Mouse (Mus musculus) intestine, embryonic 15.5 days (tissue): ENCODE measurements at regions not wholly inside any gene's neighbourhood (a gene's known extent, or its start where the extent isn't known, plus 50 kb on each side); places are given as distances from the start of the nearest gene placed in this dataset.

Source experiments
- ATAC-seq: fragments of 200-750 bp; cut with Nextera tagmentation; 2 replicates; pipeline ENCODE4 v1.8.0; 2017; ENCODE audit warnings: moderate TSS enrichment, moderate library complexity
- H3K27ac ChIP-seq: fragments of 300-500 bp; sonication (generic); 2 replicates; pipeline ENCODE4 v1.5.1; 2015; ENCODE audit warnings: mild to moderate bottlenecking, inconsistent platforms
- H3K27me3 ChIP-seq: fragments of 300-500 bp; sonication (generic); replicated peaks from 2 replicates; pipeline ENCODE4 v1.6.1; 2015; ENCODE audit warnings: inconsistent platforms
- H3K36me3 ChIP-seq: fragments of 300-500 bp; sonication (generic); 2 replicates; pipeline ENCODE4 v1.6.1; 2015; ENCODE audit warnings: inconsistent platforms
- H3K4me1 ChIP-seq: fragments of 300-500 bp; sonication (generic); replicated peaks from 2 replicates; pipeline ENCODE4 v1.6.1; 2015; ENCODE audit warnings: inconsistent platforms
- H3K4me2 ChIP-seq: fragments of 300-500 bp; sonication (generic); replicated peaks from 2 replicates; pipeline ENCODE4 v1.6.1; 2015; ENCODE audit warnings: mild to moderate bottlenecking, inconsistent platforms
- H3K4me3 ChIP-seq: fragments of 300-500 bp; sonication (generic); replicated peaks from 2 replicates; pipeline ENCODE4 v1.5.1; 2015; ENCODE audit warnings: inconsistent platforms
- H3K9ac ChIP-seq: fragments of 300-500 bp; sonication (generic); 2 replicates; pipeline ENCODE4 v1.6.1; 2015; ENCODE audit warnings: inconsistent platforms
- H3K9me3 ChIP-seq: fragments of 300-500 bp; sonication (generic); 2 replicates; pipeline ENCODE4 v1.6.1; 2016; ENCODE audit warnings: inconsistent platforms
- WGBS: fragments of 180-500 bp; shearing (Covaris S2); methylation state at CpG from one replicate; pipeline ENCODE4 v1.1.7; 2015; 5-methylcytosine and 5-hydroxymethylcytosine counted together

DNA sequence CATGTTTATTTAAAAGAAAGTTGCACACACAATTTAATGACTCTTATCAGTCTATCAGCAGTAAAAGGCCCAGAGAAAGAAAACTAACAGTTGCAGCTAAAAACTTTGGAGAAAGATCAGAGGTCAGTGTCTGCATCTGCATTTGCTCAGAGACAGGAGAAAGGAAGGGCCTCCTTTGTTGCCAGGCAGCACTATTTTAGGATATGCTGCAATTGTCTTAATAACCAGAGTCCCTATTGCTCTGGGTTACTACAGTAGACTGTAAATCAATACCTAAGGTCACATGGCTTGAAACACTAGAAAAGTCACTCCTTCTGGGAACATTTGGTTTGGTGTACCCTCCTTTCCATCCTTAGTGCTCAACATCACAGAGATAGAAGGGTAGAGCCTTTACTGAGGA, 175.7 kb downstream of the Hdgfl1 start:
- H3K27me3 ChIP-seq, result no peaks in the 10 kb centered on the region
- H3K27ac ChIP-seq, result no peak overlapping the region
- H3K4me1 ChIP-seq, result no peaks in the 10 kb centered on the region
- no peak overlapping the region for H3K9ac ChIP-seq
- H3K4me2 ChIP-seq, result no peak overlapping the region
- ATAC-seq, result no peak
- H3K9me3 ChIP-seq, result no peaks in the 10 kb centered on the region
- H3K4me3 ChIP-seq, result no peak overlapping the region
- H3K36me3 ChIP-seq, result no peaks in the 10 kb centered on the region

DNA sequence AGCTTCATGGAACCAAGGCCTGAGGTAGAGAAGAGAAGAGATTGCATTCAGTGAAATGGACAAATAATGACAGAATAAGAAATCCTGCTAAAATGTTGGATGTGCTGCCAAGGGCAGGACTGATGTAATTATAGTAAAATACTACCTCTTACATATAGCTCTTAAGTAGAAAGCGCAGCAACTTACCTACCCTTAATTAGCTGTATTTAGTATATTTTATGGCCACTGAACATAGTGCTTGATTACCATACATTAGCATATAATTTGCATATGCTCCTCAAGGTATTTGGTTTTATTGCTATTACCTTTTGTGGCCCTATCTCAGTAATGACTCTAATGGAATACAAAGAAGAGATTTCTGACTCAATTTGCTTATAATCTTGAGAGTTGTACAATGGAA, 176.2 kb downstream of the Hdgfl1 start:
- Histone ChIP-seq H3K9ac (no peak overlapping the region), H3K4me2 (no peak overlapping the region), H3K27me3 (no peaks in the 10 kb centered on the region), H3K9me3 (no peaks in the 10 kb centered on the region), H3K36me3 (no peaks in the 10 kb centered on the region), H3K4me1 (no peaks in the 10 kb centered on the region), H3K4me3 (no peak overlapping the region), H3K27ac (no peak overlapping the region)
- WGBS, result 97% methylated on average over 1 of the region's 1 CpGs
- no peak for ATAC-seq

DNA sequence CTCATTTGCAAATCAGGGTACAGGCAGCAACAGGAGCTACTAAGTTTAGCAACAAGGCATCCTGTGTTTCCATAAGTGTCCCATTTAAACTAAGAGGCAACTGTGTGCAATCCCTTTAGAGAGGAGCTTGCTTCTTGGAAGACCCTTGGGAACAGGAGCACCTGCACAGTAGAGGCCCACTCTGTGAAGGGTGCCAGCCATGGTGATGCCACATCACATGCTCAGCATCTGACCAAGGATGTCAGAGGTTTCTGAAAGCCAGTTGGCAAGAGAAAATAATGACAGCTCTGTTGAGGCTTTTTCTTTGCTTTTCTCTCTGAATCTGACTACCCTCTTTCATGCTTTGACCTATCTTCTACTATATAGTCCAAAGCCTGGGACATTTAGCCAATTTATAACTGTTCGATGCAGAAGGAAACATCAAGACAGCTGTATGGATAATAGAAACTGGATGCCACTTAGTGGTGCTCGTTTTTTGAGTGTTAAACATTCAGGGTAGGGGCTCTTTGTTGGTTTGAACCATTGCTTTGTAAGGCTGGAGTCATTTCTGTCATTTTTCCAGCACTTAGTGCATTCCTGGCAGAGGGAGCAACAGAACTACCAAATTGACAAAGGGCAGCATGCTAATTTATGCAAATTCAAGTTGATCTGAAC, 193.9 kb downstream of the Hdgfl1 start:
- WGBS, result 71% methylated on average over 2 of the region's 2 CpGs
- Histone ChIP-seq H3K9ac (no peak overlapping the region), H3K4me2 (no peak overlapping the region), H3K9me3 (no peaks in the 10 kb centered on the region), H3K4me3 (no peak overlapping the region), H3K27ac (no peak overlapping the region), H3K27me3 (no peaks in the 10 kb centered on the region), H3K36me3 (no peaks in the 10 kb centered on the region), H3K4me1 (no peaks in the 10 kb centered on the region)
- no peak for ATAC-seq

DNA sequence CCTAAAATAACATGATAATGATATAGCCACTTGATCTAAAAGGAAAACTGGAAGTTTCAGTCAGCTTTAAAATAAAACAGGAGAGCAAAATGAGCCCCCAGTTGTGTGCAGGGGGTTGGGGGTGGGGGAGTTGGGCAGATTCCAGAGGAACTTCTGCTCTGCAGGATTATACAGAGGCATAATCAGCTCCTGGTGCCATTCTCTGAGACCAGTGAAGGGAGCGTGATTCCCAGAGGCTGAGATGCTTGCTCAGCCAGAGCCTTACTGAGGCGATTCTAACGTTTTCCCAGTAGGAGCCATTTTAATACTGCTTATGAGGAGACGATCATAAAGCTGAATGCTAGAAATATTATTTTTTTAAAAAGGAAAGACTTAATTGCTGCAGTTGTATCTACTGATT, 200.5 kb downstream of the Hdgfl1 start:
- Histone ChIP-seq H3K9me3 (no peaks in the 10 kb centered on the region), H3K9ac (no peak overlapping the region), H3K27me3 (no peaks in the 10 kb centered on the region), H3K4me1 (no peaks in the 10 kb centered on the region), H3K36me3 (no peaks in the 10 kb centered on the region), H3K27ac (no peak overlapping the region), H3K4me2 (no peak overlapping the region), H3K4me3 (no peak overlapping the region)
- ATAC-seq, result no peak
- 67% methylated on average over 4 of the region's 4 CpGs for WGBS

DNA sequence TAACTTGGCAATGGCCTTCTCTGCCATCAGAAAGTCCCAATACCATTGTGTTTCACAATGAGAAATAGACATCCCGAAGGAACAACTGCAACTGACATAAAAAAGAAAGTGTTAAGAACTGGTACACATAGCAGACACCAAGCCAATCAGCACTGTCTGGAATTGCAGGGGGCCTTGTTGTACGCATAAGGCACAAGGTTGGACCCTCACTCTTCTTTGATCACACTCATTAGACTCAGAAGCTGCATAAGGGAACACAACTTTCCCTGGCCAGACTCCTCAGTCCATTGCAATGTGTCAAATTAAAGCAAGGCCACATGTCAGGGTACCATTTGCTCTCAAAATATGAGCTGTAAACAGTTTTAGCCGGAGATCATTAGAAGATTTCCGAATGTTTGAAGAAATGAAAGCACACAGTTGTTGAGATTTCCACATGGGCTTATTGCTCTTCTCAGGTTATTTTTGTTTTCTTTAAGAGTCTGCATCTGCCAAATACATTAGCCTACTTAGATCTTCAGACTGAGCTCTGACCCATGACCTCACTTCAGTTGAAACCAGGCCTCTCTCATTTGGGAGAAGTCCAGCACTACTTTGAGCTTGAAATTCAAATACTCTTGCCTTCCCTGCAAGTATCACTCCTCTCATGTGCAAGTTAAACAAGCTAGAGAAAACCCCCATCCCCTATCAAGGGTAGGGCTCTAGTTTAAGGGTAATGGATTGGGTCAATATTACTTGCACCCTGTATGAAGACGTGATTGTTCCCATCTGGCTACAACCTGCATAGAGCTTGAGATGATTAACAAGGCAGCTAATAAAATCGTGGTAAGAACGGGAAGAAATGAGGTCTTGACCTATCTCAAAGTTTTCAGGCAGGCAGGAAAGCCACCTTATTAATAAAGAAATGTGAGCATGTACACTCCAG, 204.8 kb downstream of the Hdgfl1 start:
- 65% methylated on average over 7 of the region's 7 CpGs for WGBS
- H3K4me1 ChIP-seq, result no peaks in the 10 kb centered on the region
- no peaks in the 10 kb centered on the region for H3K9me3 ChIP-seq
- no peak overlapping the region for H3K4me2 ChIP-seq
- H3K27ac ChIP-seq, result no peak overlapping the region
- no peak overlapping the region for H3K9ac ChIP-seq
- no peaks in the 10 kb centered on the region for H3K36me3 ChIP-seq
- ATAC-seq, result no peak
- no peak overlapping the region for H3K4me3 ChIP-seq
- no peaks in the 10 kb centered on the region for H3K27me3 ChIP-seq

DNA sequence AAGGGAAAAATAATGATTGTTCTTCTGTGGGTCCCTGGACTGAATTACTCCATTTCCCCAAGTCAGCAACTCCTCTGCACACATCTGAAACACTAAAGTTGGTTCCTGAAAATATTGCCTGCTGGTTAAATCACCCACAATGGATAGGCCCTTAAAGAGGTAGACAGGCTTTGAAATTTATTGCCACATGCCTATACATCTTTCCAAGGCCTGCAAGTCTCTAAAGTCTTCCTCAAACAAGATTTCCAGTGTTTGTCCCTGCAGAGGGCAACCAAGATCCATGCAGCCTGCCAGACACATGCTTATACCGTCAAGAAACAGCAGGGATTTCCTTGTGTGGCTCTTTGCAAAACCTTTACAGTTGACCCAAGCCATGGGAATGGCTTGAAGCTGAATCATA, 211.6 kb downstream of the Hdgfl1 start:
- Histone ChIP-seq H3K4me3 (no peak overlapping the region), H3K4me2 (no peak overlapping the region), H3K27ac (no peak overlapping the region), H3K27me3 (no peaks in the 10 kb centered on the region), H3K9me3 (no peaks in the 10 kb centered on the region), H3K4me1 (no peaks in the 10 kb centered on the region), H3K36me3 (no peaks in the 10 kb centered on the region), H3K9ac (no peak overlapping the region)
- ATAC-seq, result no peak
- WGBS, result 37% methylated on average over 1 of the region's 1 CpGs

DNA sequence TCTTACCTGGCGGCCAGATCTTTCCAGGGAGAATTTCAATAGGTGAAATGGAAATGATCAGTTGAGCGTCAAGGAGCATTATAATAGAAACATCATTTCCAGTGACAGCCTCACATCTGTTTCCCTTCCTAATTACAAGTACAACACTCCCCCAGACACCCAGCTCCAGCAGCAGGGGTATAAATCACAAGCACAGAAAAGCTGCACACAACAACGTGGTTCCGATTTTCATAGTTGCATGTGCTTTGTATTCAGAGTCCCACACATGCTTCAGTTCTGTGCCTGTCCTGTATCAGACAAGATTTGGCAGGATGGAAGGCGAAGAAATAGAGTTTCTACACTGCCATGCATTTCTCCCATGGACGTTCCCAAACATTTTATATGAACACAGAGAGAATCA, 215.7 kb downstream of the Hdgfl1 start:
- Histone ChIP-seq H3K4me2 (no peak overlapping the region), H3K9me3 (no peaks in the 10 kb centered on the region), H3K36me3 (no peaks in the 10 kb centered on the region), H3K27me3 (no peaks in the 10 kb centered on the region), H3K4me1 (no peaks in the 10 kb centered on the region), H3K9ac (no peak overlapping the region), H3K4me3 (no peak overlapping the region), H3K27ac (no peak overlapping the region)
- WGBS, result 50% methylated on average over 6 of the region's 6 CpGs
- ATAC-seq, result no peak

DNA sequence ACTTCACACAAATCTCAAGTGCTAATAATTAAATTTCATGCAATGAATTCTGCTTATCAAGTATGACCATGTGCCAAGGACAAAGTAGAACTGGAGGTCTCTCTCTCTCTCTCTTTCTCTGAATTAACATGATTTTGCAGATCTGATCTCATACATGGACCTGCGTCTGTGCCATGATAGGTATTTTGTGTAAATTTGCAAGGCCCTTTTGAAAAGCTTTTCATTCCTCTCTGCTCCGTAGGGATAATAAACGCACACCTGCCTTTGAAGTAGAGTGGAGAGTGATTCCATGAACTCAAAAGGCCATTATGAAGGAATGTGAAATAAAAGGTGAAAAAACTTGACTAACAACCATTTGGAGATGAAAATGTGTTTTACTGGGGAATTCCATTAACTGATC, 217.8 kb downstream of the Hdgfl1 start:
- Histone ChIP-seq H3K4me1 (no peaks in the 10 kb centered on the region), H3K27me3 (no peaks in the 10 kb centered on the region)

DNA sequence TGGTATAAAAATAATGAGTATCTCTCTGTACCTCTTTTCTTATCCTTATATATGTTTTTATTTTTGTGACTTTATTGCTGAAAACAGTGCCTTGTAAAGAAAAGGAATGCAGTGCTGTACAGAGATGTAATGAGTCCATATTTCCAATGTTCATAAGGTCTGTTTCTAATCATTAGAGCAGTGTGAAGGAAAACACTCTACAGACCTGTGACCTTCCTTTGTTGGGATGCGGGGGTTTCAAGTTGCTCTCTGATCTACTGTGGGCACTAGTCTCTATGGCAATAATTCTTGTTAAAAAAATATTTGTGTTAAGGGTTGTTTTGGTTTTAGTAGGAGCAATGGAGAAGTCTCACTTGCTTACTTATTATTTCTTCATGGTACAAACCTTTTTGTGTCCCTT, 231.0 kb downstream of the Hdgfl1 start:
- Histone ChIP-seq H3K4me3 (no peak overlapping the region), H3K27ac (no peak overlapping the region), H3K9ac (no peak overlapping the region), H3K4me2 (no peak overlapping the region), H3K4me1 (no peaks in the 10 kb centered on the region), H3K9me3 (no peaks in the 10 kb centered on the region), H3K27me3 (no peaks in the 10 kb centered on the region), H3K36me3 (no peaks in the 10 kb centered on the region)
- WGBS, result 51% methylated on average over 1 of the region's 1 CpGs
- ATAC-seq, result no peak

More for the DNA sequence above, 217.8 kb downstream of the Hdgfl1 start:
- no peak overlapping the region for H3K27ac ChIP-seq
- H3K36me3 ChIP-seq, result no peaks in the 10 kb centered on the region
- no peak overlapping the region for H3K4me3 ChIP-seq
- H3K9me3 ChIP-seq, result no peaks in the 10 kb centered on the region
- no peak for ATAC-seq
- no peak overlapping the region for H3K9ac ChIP-seq
- no peak overlapping the region for H3K4me2 ChIP-seq
- WGBS, result 76% methylated on average over 3 of the region's 3 CpGs

DNA sequence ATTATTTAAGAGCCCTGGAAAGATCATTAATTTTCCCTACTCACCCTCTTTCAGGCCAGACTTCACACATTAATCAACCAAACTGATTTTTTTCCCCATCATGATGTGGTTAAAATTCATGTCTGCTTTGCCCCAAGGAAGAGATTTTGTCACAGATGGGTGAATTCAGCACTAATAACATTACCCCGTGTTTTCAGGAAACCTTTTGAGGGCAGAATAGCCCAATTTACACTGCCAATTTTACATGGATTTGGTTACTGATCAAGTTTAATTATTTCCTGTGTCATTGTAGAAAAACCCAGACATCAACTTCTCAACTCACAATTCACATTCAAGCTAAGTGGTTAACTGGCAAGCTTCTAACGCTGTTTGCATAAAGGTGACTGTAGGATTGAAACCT, 233.4 kb downstream of the Hdgfl1 start:
- Histone ChIP-seq H3K27ac (no peak overlapping the region), H3K4me2 (no peak overlapping the region), H3K4me1 (no peaks in the 10 kb centered on the region), H3K9me3 (no peaks in the 10 kb centered on the region), H3K27me3 (no peaks in the 10 kb centered on the region), H3K4me3 (no peak overlapping the region), H3K36me3 (no peaks in the 10 kb centered on the region), H3K9ac (no peak overlapping the region)
- 71% methylated on average over 2 of the region's 2 CpGs for WGBS
- ATAC-seq, result no peak

DNA sequence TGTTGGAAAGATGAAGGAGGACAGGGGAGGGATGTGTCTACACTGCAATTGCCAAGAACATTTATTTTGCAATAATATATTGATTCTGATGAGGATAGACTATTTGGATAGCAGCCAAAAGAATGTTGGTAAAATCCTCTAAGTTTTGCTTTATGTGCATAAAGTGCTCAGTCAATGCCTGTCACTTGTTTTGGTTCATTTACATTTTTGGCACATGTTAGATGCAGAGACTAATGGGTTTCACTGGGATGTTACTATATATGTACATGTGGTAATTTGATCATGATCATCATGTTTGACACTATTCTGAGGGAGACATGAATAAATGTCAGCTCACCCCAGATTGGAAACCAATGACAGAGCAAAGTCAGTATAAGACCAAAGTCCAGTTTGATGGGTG, 237.2 kb downstream of the Hdgfl1 start:
- H3K27me3 ChIP-seq, result no peaks in the 10 kb centered on the region
- no peak overlapping the region for H3K4me2 ChIP-seq
- H3K4me1 ChIP-seq, result no peaks in the 10 kb centered on the region
- no peaks in the 10 kb centered on the region for H3K9me3 ChIP-seq
- no peak overlapping the region for H3K27ac ChIP-seq
- H3K9ac ChIP-seq, result no peak overlapping the region
- H3K36me3 ChIP-seq, result no peaks in the 10 kb centered on the region
- no peak for ATAC-seq
- no peak overlapping the region for H3K4me3 ChIP-seq

DNA sequence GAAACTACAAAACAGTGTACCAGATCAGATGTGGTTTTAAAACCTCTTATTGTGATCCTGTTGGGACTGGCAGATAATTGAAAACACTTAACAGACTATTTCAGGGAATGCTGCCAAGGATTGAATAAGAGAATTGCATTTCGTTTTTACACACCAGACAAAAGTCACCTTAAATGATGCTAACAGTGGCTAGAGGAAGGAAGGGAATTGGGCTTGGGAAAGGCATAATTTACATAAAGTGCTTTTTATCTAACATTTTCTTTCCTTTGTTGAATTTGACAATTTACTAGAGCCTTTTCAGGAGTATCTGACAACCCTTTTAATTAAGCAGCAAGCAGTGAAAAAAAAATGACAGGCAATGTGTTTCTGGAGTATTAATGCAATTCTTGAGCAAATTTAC, 250.9 kb downstream of the Hdgfl1 start:
- Histone ChIP-seq H3K27ac (no peak overlapping the region), H3K27me3 (no peaks in the 10 kb centered on the region), H3K4me1 (no peaks in the 10 kb centered on the region), H3K4me3 (no peak overlapping the region), H3K9me3 (no peaks in the 10 kb centered on the region), H3K9ac (no peak overlapping the region), H3K36me3 (no peaks in the 10 kb centered on the region), H3K4me2 (no peak overlapping the region)
- no peak for ATAC-seq
- WGBS, result 39% methylated on average over 1 of the region's 1 CpGs

DNA sequence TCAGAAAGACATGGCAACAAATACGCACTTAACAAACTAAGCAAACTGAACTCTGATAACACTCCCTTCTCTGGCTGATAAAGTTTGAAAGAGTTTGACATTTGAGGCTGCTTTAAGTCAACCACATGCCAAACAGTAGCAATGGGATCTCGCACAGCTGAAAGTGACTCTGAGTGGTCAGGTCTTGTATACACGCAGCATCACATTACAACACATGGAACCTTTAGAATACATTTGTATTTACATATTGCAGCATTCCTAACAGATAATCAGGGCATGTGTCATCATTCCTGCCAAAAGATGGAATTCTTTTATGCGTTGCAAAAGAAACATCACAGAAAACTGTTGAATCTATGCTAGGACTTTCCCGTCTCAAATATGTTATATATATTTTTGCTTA, 251.5 kb downstream of the Hdgfl1 start:
- Histone ChIP-seq H3K4me1 (no peaks in the 10 kb centered on the region), H3K27me3 (no peaks in the 10 kb centered on the region), H3K27ac (no peak overlapping the region), H3K36me3 (no peaks in the 10 kb centered on the region), H3K9ac (no peak overlapping the region), H3K9me3 (no peaks in the 10 kb centered on the region), H3K4me3 (no peak overlapping the region), H3K4me2 (no peak overlapping the region)
- no peak for ATAC-seq
- 39% methylated on average over 5 of the region's 5 CpGs for WGBS
